In genomic region chr1:18610231-18610630, GRCm38 (mm10) we compare ENCODE assay signal across 17 mouse cellular contexts.
"Had no signal": no experiment of that assay in that cellular context is flagged by ENCODE, and none has a peak within 500 bp of the region (broad histone marks: within the 10 kb centered on the region; RNA-seq: fewer than 3 reads in every experiment).

No protein-coding gene starts in this region.

- H3K27ac ChIP-seq: midbrain, embryonic 10.5 days; midbrain, embryonic 12.5 days; neural tube, embryonic 13.5 days; neural tube, embryonic 15.5 days had no signal

- H3K36me3 ChIP-seq: midbrain, embryonic 10.5 days; midbrain, embryonic 12.5 days; neural tube, embryonic 13.5 days; neural tube, embryonic 15.5 days had no signal

- H3K4me3 ChIP-seq: midbrain, embryonic 10.5 days; midbrain, embryonic 12.5 days; myocyte; neural tube, embryonic 13.5 days; neural tube, embryonic 15.5 days had no signal

- H3K9ac ChIP-seq: lung, embryonic 14.5 days; midbrain, embryonic 12.5 days; neural tube, embryonic 13.5 days; neural tube, embryonic 15.5 days had no signal

- H3K4me2 ChIP-seq: lung, embryonic 14.5 days; midbrain, embryonic 12.5 days; neural tube, embryonic 13.5 days; neural tube, embryonic 15.5 days had no signal

- H3K9me3 ChIP-seq: midbrain, embryonic 10.5 days; midbrain, embryonic 12.5 days; neural tube, embryonic 13.5 days; neural tube, embryonic 15.5 days had no signal

- H3K27me3 ChIP-seq: midbrain, embryonic 12.5 days; neural tube, embryonic 13.5 days; neural tube, embryonic 15.5 days had no signal

- H3K4me1 ChIP-seq: midbrain, embryonic 10.5 days; midbrain, embryonic 12.5 days; neural tube, embryonic 13.5 days; neural tube, embryonic 15.5 days had no signal

- DNase-seq: lung, adult 18-20 months; lung, embryonic 14.5 days; lung, postnatal 10 days; lung, postnatal 4 days; midbrain, embryonic 14.5 days; right cerebral cortex, adult 18-20 months; right cerebral cortex, postnatal 25 days; right cerebral cortex, postnatal 4 days; spleen, adult 18-20 months; thymus, adult 18-20 months; thymus, postnatal 14 days; thymus, postnatal 36 days had no signal
